In genomic region chr16:65160286-65160685, GRCm38 (mm10) we compare ENCODE assay signal across 30 mouse cellular contexts. TPM values are rescaled to one million over a fixed set of nuclear protein-coding genes. Genes with fewer than 3 reads are reported as not detected.
A peak's percentile ranks its signal among the peaks of the same experiment; 100 is the strongest.
DNase-seq lines count a peak whose midpoint lies in the region; ATAC-seq lines count a peak whose summit lies in the region.
"Had no signal": no experiment of that assay in that cellular context is flagged by ENCODE, and none has a peak within 500 bp of the region (broad histone marks: within the 10 kb centered on the region; RNA-seq: fewer than 3 reads in every experiment).

No protein-coding gene starts in this region.

- no peaks in the 10 kb centered on the region for H3K9me3 ChIP-seq in midbrain, embryonic 12.5 days
- no peaks in the 10 kb centered on the region for H3K9me3 ChIP-seq in midbrain, embryonic 15.5 days
- H3K9me3 ChIP-seq in hindbrain, embryonic 14.5 days (ENCODE audit: control insufficient read depth, low read length): no peaks in the 10 kb centered on the region
- H3K9me3 ChIP-seq: G1E; heart, embryonic 12.5 days; limb, embryonic 13.5 days; liver, embryonic 12.5 days had no signal

- H3K9ac ChIP-seq in midbrain, embryonic 12.5 days (replicated peaks): no peak overlapping the region
- H3K9ac ChIP-seq in midbrain, embryonic 15.5 days: no peak overlapping the region
- no peak overlapping the region for H3K9ac ChIP-seq in hindbrain, embryonic 14.5 days
- H3K9ac ChIP-seq: heart, embryonic 12.5 days; limb, embryonic 13.5 days; liver, embryonic 12.5 days; liver, postnatal 0 days had no signal

- no peak overlapping the region for H3K27ac ChIP-seq in midbrain, embryonic 12.5 days (replicated peaks)
- no peak overlapping the region for H3K27ac ChIP-seq in midbrain, embryonic 15.5 days
- no peak overlapping the region for H3K27ac ChIP-seq in hindbrain, embryonic 14.5 days
- H3K27ac ChIP-seq: heart, adult 2 months; limb, embryonic 13.5 days; liver, embryonic 12.5 days had no signal

- peak; percentile 52; the same call in 1 of the 2 replicates for ATAC-seq in midbrain, embryonic 12.5 days (ENCODE audit: low FRiP score, low read depth)
- no peak for ATAC-seq in midbrain, embryonic 15.5 days (replicated peaks)
- peak; percentile 60; the same call in 1 of the 2 replicates for ATAC-seq in hindbrain, embryonic 14.5 days (ENCODE audit: low FRiP score)
- ATAC-seq: forebrain, embryonic 16.5 days; inflammation-experienced regulatory T-cells, adult 6 months; liver, embryonic 12.5 days; liver, postnatal 0 days; Patski had no signal

- no peaks in the 10 kb centered on the region for H3K36me3 ChIP-seq in midbrain, embryonic 12.5 days
- no peaks in the 10 kb centered on the region for H3K36me3 ChIP-seq in midbrain, embryonic 15.5 days (replicated peaks)
- H3K36me3 ChIP-seq in hindbrain, embryonic 14.5 days (replicated peaks; ENCODE audit: control insufficient read depth, insufficient read depth): no peaks in the 10 kb centered on the region
- H3K36me3 ChIP-seq: G1E; heart, embryonic 12.5 days; limb, embryonic 13.5 days; liver, embryonic 12.5 days had no signal

- peak; percentile 13 for DNase-seq in embryo, embryonic 11 days
- DNase-seq in embryo, embryonic 9.5 days (ENCODE audit: extremely low spot score): no peak
- DNase-seq in Muller cell, postnatal 12 days (ENCODE audit: inconsistent ontology term): peak; percentile 23
- DNase-seq in hindbrain, embryonic 14.5 days (ENCODE audit: low spot score): peak; percentile 37
- no peak for DNase-seq in spleen, postnatal 36 days (ENCODE audit: low spot score in 2 of 2)
- DNase-seq in layer of hippocampus, adult 11-12 months (ENCODE audit: low spot score): no peak
- DNase-seq: adrenal gland, postnatal 10 days; cerebellum, adult 11 months; cerebellum, adult 9-10 months; cerebellum, postnatal 36 days; heart, adult 2 months; heart, postnatal 4 days; kidney, adult 11 months; kidney, postnatal 36 days; liver, postnatal 0 days; lung, postnatal 36 days; right cerebral cortex, adult 18-20 months; spleen, adult 18-20 months; thymus, adult 2 months had no signal

- no peaks in the 10 kb centered on the region for H3K4me1 ChIP-seq in midbrain, embryonic 12.5 days
- no peaks in the 10 kb centered on the region for H3K4me1 ChIP-seq in midbrain, embryonic 15.5 days
- no peaks in the 10 kb centered on the region for H3K4me1 ChIP-seq in hindbrain, embryonic 14.5 days (replicated peaks; ENCODE audit: control insufficient read depth, insufficient read depth, low read length)
- H3K4me1 ChIP-seq: heart, embryonic 12.5 days; liver, embryonic 12.5 days had no signal

- no peak overlapping the region for H3K4me2 ChIP-seq in midbrain, embryonic 12.5 days (replicated peaks)
- H3K4me2 ChIP-seq in midbrain, embryonic 15.5 days: no peak overlapping the region
- no peak overlapping the region for H3K4me2 ChIP-seq in hindbrain, embryonic 14.5 days (replicated peaks)
- H3K4me2 ChIP-seq: heart, embryonic 12.5 days; limb, embryonic 13.5 days; liver, embryonic 12.5 days had no signal

- H3K4me3 ChIP-seq in midbrain, embryonic 12.5 days: no peak overlapping the region
- no peak overlapping the region for H3K4me3 ChIP-seq in midbrain, embryonic 15.5 days
- H3K4me3 ChIP-seq in hindbrain, embryonic 14.5 days (replicated peaks; ENCODE audit: low read length): no peak overlapping the region
- H3K4me3 ChIP-seq: heart, adult 2 months; heart, embryonic 12.5 days; limb, embryonic 13.5 days; liver, embryonic 12.5 days had no signal

- whole genome bisulfite sequencing in midbrain, embryonic 12.5 days: 57% methylated on average over 3 of the region's 3 CpGs
- 37% methylated on average over 3 of the region's 3 CpGs for WGBS in midbrain, embryonic 15.5 days
- WGBS in hindbrain, embryonic 14.5 days: 26% methylated on average over 3 of the region's 3 CpGs

- no peaks in the 10 kb centered on the region for H3K27me3 ChIP-seq in midbrain, embryonic 12.5 days
- no peaks in the 10 kb centered on the region for H3K27me3 ChIP-seq in midbrain, embryonic 15.5 days (replicated peaks)
- no peaks in the 10 kb centered on the region for H3K27me3 ChIP-seq in hindbrain, embryonic 14.5 days (ENCODE audit: control insufficient read depth, insufficient read depth, low read length)
- H3K27me3 ChIP-seq: heart, embryonic 12.5 days; limb, embryonic 13.5 days; liver, embryonic 12.5 days; Patski had no signal

RNA-seq across cellular contexts. Expression of gene Htr1f, which starts 54.6 kb away (rescaled TPM):
- 0.18 and 0.39 TPM in 2 replicates for polyA plus RNA-seq in midbrain, embryonic 12.5 days (2016; fragmentation: Nextera tagmentation; extraction: Ambion mirVana)
- 0.32 and 0.49 TPM in 2 replicates for polyA plus RNA-seq in midbrain, embryonic 15.5 days (2015; fragmentation: Nextera tagmentation; extraction: Ambion mirVana)
- polyA plus RNA-seq in hindbrain, embryonic 14.5 days (2014; fragmentation: Nextera tagmentation; extraction: Ambion mirVana): 0.59 and 0.60 TPM in 2 replicates
- polyA plus RNA-seq: G1E; heart, adult 2 months; heart, embryonic 12.5 days; heart, postnatal 0 days; inflammation-experienced regulatory T-cells, adult 6 months; kidney, embryonic 16.5 days; liver, embryonic 12.5 days; liver, postnatal 0 days; Patski; thymus, adult 2 months had no signal

Comparison
In these comparisons a context has a peak if more than half of its experiments do, and no peak if none do; other contexts are left out.
1. DNase-seq: peak in embryo, embryonic 11 days (single experiment), Muller cell, postnatal 12 days (single experiment) and hindbrain, embryonic 14.5 days (single experiment); none in embryo, embryonic 9.5 days (single experiment), spleen, postnatal 36 days (0 of 2) and layer of hippocampus, adult 11-12 months (single experiment).